Mouse (Mus musculus) kidney, adult 2 months (tissue): Measurements from ENCODE around the gene Tbx18.

Experiments
- CTCF ChIP-seq: fragments of 200-500 bp; conservative IDR thresholded peaks from 2 replicates; pipeline ENCODE4 v1.5.1; 2011; ENCODE audit warnings: low read depth, mild to moderate bottlenecking, control low read depth, low read length, moderate library complexity, mixed read lengths; ENCODE audit not compliant: insufficient read depth, insufficient read length
- POLR2A ChIP-seq: fragments of 200-500 bp; IDR thresholded peaks from one replicate; pipeline ENCODE4 v1.6.1; 2011; ENCODE audit warnings: low read depth, low read length, control low read depth

GRCm38 (mm10) chr9:87755621-87756020 lies 24.6 kb upstream of the Tbx18 start:
- TF ChIP-seq CTCF: no peak
- no peak for TF ChIP-seq POLR2A
